Comparison of ENCODE assay signal across 27 mouse cellular contexts in the genomic region with DNA sequence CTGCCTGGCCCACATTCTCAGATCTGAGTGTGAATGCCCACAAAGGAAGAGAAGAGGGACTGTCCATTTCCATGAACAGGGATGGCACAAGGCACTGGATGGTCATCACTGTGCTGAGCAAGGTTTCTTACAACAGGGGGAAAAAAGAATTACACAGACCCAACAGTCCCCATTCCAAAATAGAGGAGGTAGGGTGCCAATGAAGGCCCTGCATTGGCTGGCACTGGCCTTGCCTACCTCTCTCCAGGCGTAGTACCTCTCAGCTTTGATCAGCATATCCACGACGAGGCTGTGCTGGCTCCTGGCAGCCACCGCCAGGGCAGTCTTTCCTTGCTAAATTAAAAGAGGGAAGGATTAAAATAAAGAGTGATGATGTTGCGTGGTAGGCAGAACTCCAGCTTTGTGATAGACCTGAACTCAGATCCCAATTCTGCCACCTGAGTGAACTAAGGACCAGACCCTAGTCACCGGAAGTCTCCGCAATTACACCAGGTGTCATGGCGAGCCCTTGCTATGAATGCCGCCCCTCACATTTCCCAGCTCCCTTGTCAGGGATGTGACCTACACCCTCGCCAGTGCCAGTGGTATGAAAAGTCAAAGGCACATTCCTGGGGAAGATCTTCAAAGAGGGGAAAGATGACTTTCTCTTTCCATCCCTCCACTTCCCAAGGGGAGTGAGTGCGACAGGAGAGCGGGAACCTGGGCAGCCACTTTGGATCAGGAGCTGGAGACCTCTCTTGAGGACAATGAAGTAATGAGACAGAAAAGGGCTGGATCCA. TPM values are rescaled to one million over a fixed set of nuclear protein-coding genes. Genes with fewer than 3 reads are reported as not detected.
DNase-seq lines count a peak whose midpoint lies in the region; ATAC-seq and TF ChIP-seq lines count a peak whose summit lies in the region.
"Had no signal": no experiment of that assay in that cellular context is flagged by ENCODE, and none has a peak within 500 bp of the region (broad histone marks: within the 10 kb centered on the region; RNA-seq: fewer than 3 reads in every experiment).

No protein-coding gene starts in this region.

- no peaks in the 10 kb centered on the region for H3K9me3 ChIP-seq in intestine, embryonic 14.5 days (ENCODE audit: control insufficient read depth, low read length)
- no peaks in the 10 kb centered on the region for H3K9me3 ChIP-seq in intestine, embryonic 15.5 days
- H3K9me3 ChIP-seq in E14TG2a.4 (ENCODE audit: low read length), result no peaks in the 10 kb centered on the region
- H3K9me3 ChIP-seq: embryonic facial prominence, embryonic 13.5 days; embryonic facial prominence, embryonic 15.5 days; forebrain, embryonic 10.5 days; forebrain, embryonic 12.5 days had no signal

- no peak for TF ChIP-seq CTCF in E14TG2a.4 (conservative IDR thresholded peaks at IDR 0.05; ENCODE audit: low read length)

- H3K4me3 ChIP-seq in intestine, embryonic 14.5 days (ENCODE audit: low read depth, low read length), result no peak overlapping the region
- H3K4me3 ChIP-seq in intestine, embryonic 15.5 days (replicated peaks), result no peak overlapping the region
- 0 out of 2 replicates have a peak overlapping the region, but pooled peaks have one; percentile 17 for H3K4me3 ChIP-seq in E14TG2a.4 (replicated peaks; ENCODE audit: low read length)
- H3K4me3 ChIP-seq: embryonic facial prominence, embryonic 13.5 days; embryonic facial prominence, embryonic 15.5 days; erythroblast, embryonic 14.5 days; forebrain, embryonic 10.5 days; forebrain, embryonic 12.5 days had no signal

- no peak overlapping the region for H3K9ac ChIP-seq in intestine, embryonic 14.5 days (ENCODE audit: low read length)
- no peak overlapping the region for H3K9ac ChIP-seq in intestine, embryonic 15.5 days
- H3K9ac ChIP-seq: embryonic facial prominence, embryonic 13.5 days; embryonic facial prominence, embryonic 15.5 days; forebrain, embryonic 12.5 days had no signal

- peak; percentile 81 for DNase-seq in heart, adult 11 months
- DNase-seq in heart, adult 8-10 months (ENCODE audit: low spot score), result no peak
- DNase-seq in intestine, embryonic 14.5 days (ENCODE audit: low spot score), result peak; percentile 28
- DNase-seq: adrenal gland, adult 2 months; adrenal gland, postnatal 10 days; adrenal gland, postnatal 25 days; B cell, adult 2 months; cerebellum, adult 11 months; cerebellum, adult 18-20 months; cerebellum, adult 8-10 months; cerebellum, adult 9-11 months; cerebellum, postnatal 14 days; cerebellum, postnatal 36 days; embryo, embryonic 11 days had no signal

- ATAC-seq in intestine, embryonic 14.5 days (replicated peaks; ENCODE audit: low FRiP score, low TSS enrichment, low read depth), result no peak
- ATAC-seq in intestine, embryonic 15.5 days, result no peak
- ATAC-seq: CD4-positive, CD25-positive, alpha-beta regulatory T cell, adult 4 months; forebrain, embryonic 14.5 days; forebrain, embryonic 16.5 days had no signal

- H3K27me3 ChIP-seq in intestine, embryonic 14.5 days (replicated peaks; ENCODE audit: control insufficient read depth, insufficient read depth, low read length), result no peaks in the 10 kb centered on the region
- H3K27me3 ChIP-seq in intestine, embryonic 15.5 days (replicated peaks), result no peaks in the 10 kb centered on the region
- H3K27me3 ChIP-seq in E14TG2a.4 (ENCODE audit: insufficient read depth, low read length), result no peaks in the 10 kb centered on the region; the same call in 1 of the 2 replicates
- H3K27me3 ChIP-seq: CH12.LX; embryonic facial prominence, embryonic 13.5 days; embryonic facial prominence, embryonic 15.5 days; forebrain, embryonic 12.5 days had no signal

- no peak overlapping the region for H3K4me2 ChIP-seq in intestine, embryonic 14.5 days (ENCODE audit: low read length)
- H3K4me2 ChIP-seq in intestine, embryonic 15.5 days (replicated peaks), result no peak overlapping the region
- H3K4me2 ChIP-seq: embryonic facial prominence, embryonic 13.5 days; embryonic facial prominence, embryonic 15.5 days; forebrain, embryonic 12.5 days had no signal

- no peak overlapping the region for H3K27ac ChIP-seq in intestine, embryonic 14.5 days (ENCODE audit: low read depth)
- no peak overlapping the region for H3K27ac ChIP-seq in intestine, embryonic 15.5 days
- H3K27ac ChIP-seq: embryonic facial prominence, embryonic 13.5 days; embryonic facial prominence, embryonic 15.5 days; forebrain, embryonic 10.5 days; forebrain, embryonic 12.5 days had no signal

- no peaks in the 10 kb centered on the region for H3K36me3 ChIP-seq in intestine, embryonic 14.5 days (ENCODE audit: control insufficient read depth, insufficient read depth, low read length)
- H3K36me3 ChIP-seq in intestine, embryonic 15.5 days, result no peaks in the 10 kb centered on the region
- H3K36me3 ChIP-seq in E14TG2a.4 (ENCODE audit: insufficient read depth, low read length), result no peaks in the 10 kb centered on the region
- H3K36me3 ChIP-seq: embryonic facial prominence, embryonic 15.5 days; forebrain, embryonic 12.5 days had no signal

- H3K4me1 ChIP-seq in intestine, embryonic 14.5 days (replicated peaks; ENCODE audit: control insufficient read depth, insufficient read depth, low read length), result no peaks in the 10 kb centered on the region
- H3K4me1 ChIP-seq in intestine, embryonic 15.5 days (replicated peaks), result no peaks in the 10 kb centered on the region
- H3K4me1 ChIP-seq in E14TG2a.4 (replicated peaks; ENCODE audit: low read depth, low read length), result no peaks in the 10 kb centered on the region
- H3K4me1 ChIP-seq: forebrain, embryonic 12.5 days had no signal

- WGBS in intestine, embryonic 14.5 days, result 92% methylated on average over 12 of the region's 12 CpGs
- 92% methylated on average over 12 of the region's 12 CpGs for WGBS in intestine, embryonic 15.5 days

RNA-seq across cellular contexts. Expression of a gene that starts 36.6 kb away (rescaled TPM):
- total RNA-seq in heart, adult 8-10 months (2022), result 10 to 100 TPM in 3 of 4 experiments, 1 to 10 TPM in 1; 9.4 to 12.7 (median 11.0) TPM
- polyA plus RNA-seq in intestine, embryonic 14.5 days (2014; fragmentation: Nextera tagmentation; extraction: Ambion mirVana), result 14.1 and 14.7 TPM in 2 replicates
- polyA plus RNA-seq in intestine, embryonic 15.5 days (2015; fragmentation: Nextera tagmentation; extraction: Ambion mirVana), result 9.1 and 12.6 TPM in 2 replicates

RNA-seq across cellular contexts. Expression of a gene that starts 46.3 kb away (rescaled TPM):
- 1 to 10 TPM; 1.1 TPM for total RNA-seq in heart, adult 8-10 months (2022)
- polyA plus RNA-seq in intestine, embryonic 14.5 days (2014; fragmentation: Nextera tagmentation; extraction: Ambion mirVana), result 0.16 and 0.23 TPM in 2 replicates
- polyA plus RNA-seq in intestine, embryonic 15.5 days (2015; fragmentation: Nextera tagmentation; extraction: Ambion mirVana), result 0.13 and 0.14 TPM in 2 replicates
- total RNA-seq: common myeloid progenitor, adult 5-6 weeks had no signal
- polyA plus RNA-seq: CD4-positive, CD25-positive, alpha-beta regulatory T cell, adult 4 months; embryonic facial prominence, embryonic 11.5 days; forebrain, embryonic 10.5 days; forebrain, embryonic 12.5 days; forebrain, embryonic 14.5 days; forebrain, embryonic 16.5 days had no signal
